Mouse (Mus musculus) C2C12 (cell line): ENCODE results near the gene Olfr985. TPM values are rescaled to one million over a fixed set of nuclear protein-coding genes. Genes with fewer than 3 reads are reported as not detected.

Experiments
- H3K27me3 ChIP-seq: one replicate; pipeline ENCODE4 v1.6.1; 2011; ENCODE audit not compliant: control insufficient read depth, insufficient read depth, insufficient read length
- H3K36me3 ChIP-seq: one replicate; pipeline ENCODE4 v1.6.1; 2011; ENCODE audit not compliant: control insufficient read depth, insufficient read depth
- H3K4me3 ChIP-seq: one replicate; pipeline ENCODE4 v1.5.1; 2011; ENCODE audit warnings: mild to moderate bottlenecking, control low read depth; ENCODE audit not compliant: poor library complexity, insufficient read depth, severe bottlenecking
- H3K79me2 ChIP-seq: one replicate; pipeline ENCODE4 v1.6.1; 2011; ENCODE audit not compliant: control insufficient read depth, insufficient read depth
- H3K79me3 ChIP-seq: one replicate; pipeline ENCODE4 v1.6.1; 2011; ENCODE audit warnings: low read depth, control low read depth
- H3ac ChIP-seq: one replicate; pipeline ENCODE3; 2011; ENCODE audit warnings: low read depth; ENCODE audit not compliant: control insufficient read depth, insufficient read length
- CEBPB ChIP-seq: IDR thresholded peaks from one replicate; pipeline ENCODE4 v1.6.1; 2011; ENCODE audit warnings: low read depth, mild to moderate bottlenecking, control low read depth, moderate library complexity
- CTCF ChIP-seq: IDR thresholded peaks from one replicate; pipeline ENCODE4 v1.5.1; 2011; ENCODE audit not compliant: control insufficient read depth, insufficient read depth, insufficient read length
- FOSL1 ChIP-seq: IDR thresholded peaks from one replicate; pipeline ENCODE4 v1.8.0; 2011; ENCODE audit warnings: mild to moderate bottlenecking, low read length; ENCODE audit not compliant: poor library complexity, insufficient read depth, severe bottlenecking
- MAX ChIP-seq: IDR thresholded peaks from one replicate; pipeline ENCODE4 v1.6.1; 2011; ENCODE audit warnings: mild to moderate bottlenecking, control low read depth
- MYOD1 ChIP-seq: IDR thresholded peaks from one replicate; pipeline ENCODE4 v1.6.1; 2011; ENCODE audit warnings: low read depth; ENCODE audit not compliant: control insufficient read depth, insufficient read length
- MYOG ChIP-seq: IDR thresholded peaks from one replicate; pipeline ENCODE4 v1.6.1; 2011; ENCODE audit not compliant: control insufficient read depth, insufficient read length; ENCODE audit errors: extremely low read depth
- USF1 ChIP-seq: IDR thresholded peaks from one replicate; pipeline ENCODE4 v1.6.1; 2011; ENCODE audit warnings: low read depth, mild to moderate bottlenecking, control low read depth, moderate library complexity
- long read RNA-seq, 2 experiments: library from polyadenylated mRNA; unstranded; transcript quantifications; one replicate each; pipeline ENCODE4 v2.0.0; 2019 to 2020
- polyA plus RNA-seq: library from polyadenylated mRNA; unstranded; fragments of >200 nt; fragmentation: generic; extraction: Trizol; gene quantifications from one replicate; pipeline ENCODE4 v1.2.1, GENCODE M21; 2012; ENCODE audit warnings: missing spikeins

The Olfr985 gene
- polyA plus RNA-seq = not detected
- long read RNA-seq, experiment 1 = 0 reads
- long read RNA-seq, experiment 2 = 0 reads

GRCm38 (mm10) chr9:40130084-40130483, at the start of gene Olfr985:
Gene Olfr985 (minus strand): TSS chr9:40130184.
- Histone ChIP-seq H3ac (no peak within 1 kb of the TSS), H3K4me3 (no peak within 1 kb of the TSS), H3K27me3 (no peaks in the 10 kb centered on the region), H3K79me3 (no peaks in the 10 kb centered on the region), H3K36me3 (no peaks in the 10 kb centered on the region), H3K79me2 (no peaks in the 10 kb centered on the region)
- TF ChIP-seq CTCF (no peak), MAX (no peak), USF1 (no peak), CEBPB (no peak), MYOG (no peak), FOSL1 (no peak), MYOD1 (no peak)

GRCm38 (mm10) chr9:40177017-40177416, 47.0 kb upstream of the Olfr985 start:
- no peaks in the 10 kb centered on the region for H3K79me3 ChIP-seq
- peaks cover 5% of the 10 kb centered on the region for H3K27me3 ChIP-seq
- no peaks in the 10 kb centered on the region for H3K36me3 ChIP-seq
- TF ChIP-seq CTCF (no peak), CEBPB (no peak), MYOD1 (no peak), MAX (no peak), USF1 (no peak), MYOG (no peak), FOSL1 (no peak)
- H3ac ChIP-seq = no peak overlapping the region
- H3K79me2 ChIP-seq = no peaks in the 10 kb centered on the region
- no peak overlapping the region for H3K4me3 ChIP-seq

- peaks cover 3% of the 10 kb centered on the region for H3K27me3 ChIP-seq
- no peak overlapping the region for H3ac ChIP-seq
- TF ChIP-seq CTCF = no peak
- no peak for TF ChIP-seq CEBPB
- TF ChIP-seq MAX = no peak
- TF ChIP-seq MYOD1 = no peak
- TF ChIP-seq FOSL1 = no peak
- TF ChIP-seq MYOG = no peak
- no peak for TF ChIP-seq USF1
- H3K79me2 ChIP-seq = no peaks in the 10 kb centered on the region
- no peak overlapping the region for H3K4me3 ChIP-seq
- no peaks in the 10 kb centered on the region for H3K79me3 ChIP-seq
- no peaks in the 10 kb centered on the region for H3K36me3 ChIP-seq
These were observed 36.5 kb upstream of the Olfr985 start for GRCm38 (mm10) chr9:40166446-40166845.

- Histone ChIP-seq H3K4me3 (no peak overlapping the region), H3K79me2 (no peaks in the 10 kb centered on the region), H3ac (no peak overlapping the region), H3K36me3 (no peaks in the 10 kb centered on the region), H3K27me3 (peaks cover 4% of the 10 kb centered on the region), H3K79me3 (no peaks in the 10 kb centered on the region)
- TF ChIP-seq CTCF (no peak), MYOD1 (no peak), FOSL1 (no peak), CEBPB (no peak), MYOG (no peak), USF1 (no peak), MAX (no peak)
These were observed 25.2 kb upstream of the Olfr985 start for GRCm38 (mm10) chr9:40155118-40155644.

- TF ChIP-seq CEBPB (no peak), CTCF (no peak), MYOD1 (no peak), FOSL1 (no peak), MYOG (no peak), MAX (no peak), USF1 (no peak)
- H3K36me3 ChIP-seq = no peaks in the 10 kb centered on the region
These were observed 11.6 kb upstream of the Olfr985 start for GRCm38 (mm10) chr9:40141544-40141943.

GRCm38 (mm10) chr9:40139484-40139883, 9.5 kb upstream of the Olfr985 start:
- Histone ChIP-seq H3K79me3 (no peaks in the 10 kb centered on the region), H3K27me3 (no peaks in the 10 kb centered on the region), H3K36me3 (no peaks in the 10 kb centered on the region), H3K79me2 (no peaks in the 10 kb centered on the region), H3ac (no peak overlapping the region), H3K4me3 (no peak overlapping the region)
- TF ChIP-seq FOSL1 (no peak), USF1 (no peak), MYOD1 (no peak), MYOG (no peak), CTCF (no peak), MAX (no peak), CEBPB (no peak)

More at GRCm38 (mm10) chr9:40141544-40141943, 11.6 kb upstream of the Olfr985 start:
- H3K4me3 ChIP-seq = no peak overlapping the region
- no peaks in the 10 kb centered on the region for H3K79me2 ChIP-seq
- H3ac ChIP-seq = no peak overlapping the region
- no peaks in the 10 kb centered on the region for H3K27me3 ChIP-seq
- H3K79me3 ChIP-seq = no peaks in the 10 kb centered on the region
